Mouse (Mus musculus): ENCODE measurements around the gene Tatdn3. TPM values are rescaled to one million over a fixed set of nuclear protein-coding genes. Genes with fewer than 3 reads are reported as not detected.
A peak's percentile ranks its signal among the peaks of the same experiment; 100 is the strongest.

Gene Tatdn3
- total RNA-seq, 2 experiments from 2014 or later, result 14.4 to 15.2 TPM

DNA sequence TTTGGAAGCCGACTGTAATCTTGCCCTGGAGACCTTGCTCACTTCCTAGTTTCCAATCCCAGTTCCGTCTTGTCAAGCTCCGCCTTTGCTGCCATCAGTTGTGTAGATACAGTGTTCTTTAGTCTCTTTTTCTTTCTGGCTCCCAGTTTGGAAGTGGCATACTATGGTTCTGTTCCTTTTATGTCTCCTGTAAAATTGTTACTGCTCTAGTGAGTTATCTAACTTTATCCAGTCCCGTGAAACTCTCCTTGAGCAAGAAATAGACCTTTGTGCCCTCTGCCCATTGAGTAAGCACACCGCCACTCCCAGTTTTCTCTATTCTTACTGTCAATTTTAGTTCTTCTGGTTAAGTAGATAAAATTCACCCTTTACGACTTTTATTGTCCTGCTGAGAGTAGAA is 8.9 kb upstream of the Tatdn3 start:
- no peak for TF ChIP-seq CTCF (IDR thresholded peaks at IDR 0.05)
- no peak overlapping the region for H3K27ac ChIP-seq
- intact Hi-C loops (cut with DNase I), result no loop called here
- H3K4me3 ChIP-seq, result no peak overlapping the region
- no peak for DNase-seq

DNA sequence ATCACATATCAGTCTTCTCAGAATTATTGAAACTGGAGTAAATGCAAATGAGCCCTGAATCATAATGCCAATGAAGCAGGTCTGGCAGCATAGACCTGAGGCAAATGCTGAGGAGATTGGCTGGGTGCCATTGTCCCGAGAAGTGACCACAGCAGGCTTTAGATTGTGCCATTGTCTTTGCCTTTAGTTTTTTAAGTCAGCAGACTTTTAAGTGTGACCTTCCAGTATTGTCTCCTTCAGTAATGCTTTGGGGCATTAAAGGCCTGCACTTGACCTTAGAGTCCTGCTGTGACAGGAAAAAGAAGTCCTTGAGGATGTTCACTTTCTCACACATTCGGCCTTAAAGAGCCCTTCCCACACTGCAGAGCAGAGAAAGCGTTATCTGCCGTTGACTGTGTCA is 7.5 kb upstream of the Tatdn3 start:
- TF ChIP-seq CTCF (IDR thresholded peaks at IDR 0.05), result no peak
- no peak overlapping the region for H3K27ac ChIP-seq
- intact Hi-C loops (cut with DNase I), result no loop called here
- DNase-seq, result no peak
- no peak overlapping the region for H3K4me3 ChIP-seq

DNA sequence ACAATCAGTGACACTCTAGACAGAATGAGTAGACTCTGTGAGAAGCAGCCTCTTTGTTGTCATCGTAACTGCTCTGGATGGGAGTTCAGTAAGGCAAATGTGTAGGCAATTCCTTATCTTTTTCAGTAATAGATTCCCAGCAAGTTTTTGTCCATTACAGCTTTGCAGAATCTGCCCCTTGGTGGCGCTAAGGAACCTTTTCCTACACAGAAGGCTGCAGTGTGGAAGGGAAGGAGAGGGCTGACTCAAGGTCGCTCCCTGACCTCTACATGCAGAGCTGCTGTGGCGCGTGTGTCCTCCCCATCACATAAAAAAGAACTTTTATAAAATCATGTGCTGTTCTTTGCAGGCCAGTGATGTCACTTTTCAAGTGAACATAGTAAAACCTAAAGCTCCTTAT is 5.6 kb upstream of the Tatdn3 start:
- TF ChIP-seq CTCF (IDR thresholded peaks at IDR 0.05), result 0 out of 2 replicates have a peak, but pooled peaks have one; percentile 14
- intact Hi-C loops (cut with DNase I), result no loop called here
- no peak for DNase-seq
- Histone ChIP-seq H3K4me3 (no peak overlapping the region), H3K27ac (no peak overlapping the region)

DNA sequence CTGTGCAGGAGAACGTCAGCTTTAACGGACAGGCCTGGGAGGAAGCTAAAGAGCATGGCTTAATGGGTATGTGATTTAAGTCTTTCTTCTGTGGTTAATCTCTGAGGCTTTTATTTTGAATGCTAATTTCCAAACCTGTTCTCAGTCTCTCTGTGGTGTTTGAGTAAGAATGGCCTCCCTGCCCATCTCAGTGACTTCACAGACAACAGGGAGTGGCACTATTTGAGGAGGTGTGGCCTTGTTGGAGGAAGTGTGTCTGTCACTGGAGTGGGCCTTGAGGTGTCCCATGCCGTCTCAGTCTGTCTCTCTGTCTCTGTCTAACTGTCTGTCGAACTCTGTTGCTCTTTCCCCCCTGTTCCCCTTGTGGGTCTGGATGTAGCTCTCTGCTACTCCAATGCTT is 2.5 kb upstream of the Tatdn3 start:
- no peak for TF ChIP-seq CTCF (IDR thresholded peaks at IDR 0.05)
- intact Hi-C loops (cut with DNase I), result no loop called here
- no peak overlapping the region for H3K27ac ChIP-seq
- DNase-seq, result no peak
- no peak overlapping the region for H3K4me3 ChIP-seq

DNA sequence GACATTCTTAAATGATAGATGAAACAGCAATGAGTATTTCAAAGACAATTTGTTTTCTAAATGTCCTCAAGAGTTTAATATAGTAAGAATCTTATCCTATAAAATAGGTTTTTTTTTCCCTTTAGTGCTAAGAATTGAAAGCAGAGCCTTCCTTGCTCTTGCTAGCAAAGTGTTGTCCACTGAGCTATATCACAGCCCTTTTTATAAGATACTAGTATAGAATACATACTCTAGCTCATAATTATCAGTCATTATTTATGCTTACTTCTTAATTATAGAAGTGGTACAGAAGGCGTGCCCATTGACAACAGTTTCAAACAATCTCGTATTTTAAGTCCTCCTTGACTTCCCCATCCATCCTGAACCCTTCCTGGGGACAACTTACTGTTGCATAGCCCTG is 1.8 kb upstream of the Tatdn3 start:
- Histone ChIP-seq H3K27ac (no peak overlapping the region), H3K4me3 (no peak overlapping the region)
- intact Hi-C loops (cut with DNase I), result loop anchor here (5.0 kb wide), 1 partner anchor 122 kb away; no protein-coding TSS in a partner anchor
- TF ChIP-seq CTCF (IDR thresholded peaks at IDR 0.05), result no peak
- no peak for DNase-seq

DNA sequence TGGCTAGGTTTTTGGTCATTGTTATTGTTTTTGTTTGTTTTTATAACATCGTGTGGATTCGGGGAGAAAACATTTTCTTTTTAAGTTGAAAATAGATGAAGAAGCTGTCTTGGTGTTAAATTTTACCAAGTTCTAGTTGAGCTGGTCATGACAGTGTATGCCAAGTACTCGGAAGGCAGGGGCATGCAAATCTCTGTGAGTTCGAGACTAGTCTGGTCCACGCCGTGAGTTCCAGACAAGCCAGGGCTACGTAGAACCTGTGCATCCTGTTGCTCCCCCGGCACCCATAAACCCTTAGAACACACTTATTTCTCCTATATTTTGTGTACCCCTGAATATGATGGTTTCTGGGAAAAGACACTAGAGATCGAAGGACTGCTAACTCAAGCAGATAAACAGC is 968 bp upstream of the Tatdn3 start:
- intact Hi-C loops (cut with DNase I), result loop anchor here (2.0 to 5.0 kb wide), 2 partner anchors 37 to 121 kb away; partner anchors contain the start of gene Flvcr1
- no peak for DNase-seq
- H3K27ac ChIP-seq, result no peak overlapping the region
- no peak for TF ChIP-seq CTCF (IDR thresholded peaks at IDR 0.05)
- H3K4me3 ChIP-seq, result no peak overlapping the region; the same call in 1 of the 2 replicates

DNA sequence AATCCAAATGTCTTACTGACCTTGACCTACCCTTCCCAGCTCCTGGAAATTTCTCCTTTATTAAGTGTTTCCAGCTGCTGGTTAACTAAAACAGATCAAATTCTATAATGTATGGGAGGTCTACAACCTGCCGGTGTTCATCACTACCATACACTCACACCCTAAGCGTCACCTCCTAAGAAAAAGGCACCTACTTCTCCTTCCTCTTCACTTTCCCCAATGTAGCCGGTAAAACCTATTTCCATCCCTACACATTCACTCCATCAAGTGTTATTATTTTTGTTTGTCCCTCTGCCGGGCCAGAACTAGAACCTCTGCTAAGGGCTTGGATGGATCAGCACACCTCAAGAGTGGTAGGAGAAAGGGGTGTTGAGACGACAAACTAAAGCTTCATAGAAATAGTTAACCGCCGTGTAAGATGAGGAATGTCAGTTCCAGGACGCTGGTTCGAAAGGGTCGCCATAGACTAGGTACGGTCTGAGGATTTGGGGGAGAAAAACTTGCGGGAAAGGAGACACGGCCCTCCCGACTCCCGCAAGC is 421 bp downstream of the Tatdn3 start:
- DNase-seq, result no peak
- Histone ChIP-seq H3K4me3 (peak overlapping the region; percentile 87), H3K27ac (peak overlapping the region; percentile 91)
- no peak for TF ChIP-seq CTCF (IDR thresholded peaks at IDR 0.05)
- intact Hi-C loops (cut with DNase I), result loop anchor here (2.0 to 5.0 kb wide), 2 partner anchors 36 to 120 kb away; partner anchors contain the start of gene Flvcr1

DNA sequence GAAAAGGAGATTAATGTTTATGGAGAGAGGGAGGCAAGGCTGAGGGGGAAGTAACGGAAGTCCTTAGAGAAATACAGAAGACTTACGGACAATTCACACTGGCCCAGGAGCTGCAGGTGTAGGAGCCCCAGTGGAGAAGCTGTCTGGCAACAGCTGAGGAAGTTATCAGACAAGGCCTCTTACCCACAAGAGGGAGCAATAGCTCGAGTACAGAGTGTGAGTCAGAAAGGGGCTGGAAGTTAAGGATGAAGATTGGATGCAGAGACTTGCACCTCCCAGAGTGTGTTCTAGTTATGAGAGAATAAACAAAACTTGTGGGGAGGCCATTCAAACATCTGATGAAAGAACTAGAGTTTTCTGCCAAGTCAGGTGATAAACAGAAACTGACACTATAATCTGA is 5.3 kb downstream of the Tatdn3 start:
- no peak for DNase-seq
- intact Hi-C loops (cut with DNase I), result loop anchor here (5.0 kb wide), 1 partner anchor 50 kb away; no protein-coding TSS in a partner anchor
- TF ChIP-seq CTCF (IDR thresholded peaks at IDR 0.05), result no peak
- Histone ChIP-seq H3K27ac (no peak overlapping the region), H3K4me3 (no peak overlapping the region)

DNA sequence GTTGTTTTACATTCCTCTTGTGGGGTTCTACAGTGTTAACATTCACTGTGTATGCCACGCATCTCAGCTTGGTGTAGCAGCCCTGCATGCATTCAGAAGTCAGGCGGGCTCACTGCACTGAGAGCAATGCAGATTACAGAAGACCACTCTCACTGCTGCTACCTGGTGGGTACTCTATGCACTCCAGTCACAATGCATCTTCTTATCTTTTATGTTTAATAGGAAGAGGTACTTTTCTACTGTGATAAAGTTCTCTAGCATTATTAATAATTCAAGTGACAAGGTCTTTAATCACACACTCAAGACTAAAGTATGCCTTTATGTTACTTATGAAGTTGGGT is 7.2 kb downstream of the Tatdn3 start:
- Histone ChIP-seq H3K4me3 (no peak overlapping the region), H3K27ac (no peak overlapping the region)
- intact Hi-C loops (cut with DNase I), result loop anchor here (5.0 kb wide), 1 partner anchor 48 kb away; no protein-coding TSS in a partner anchor
- DNase-seq, result no peak
- no peak for TF ChIP-seq CTCF (IDR thresholded peaks at IDR 0.05)

DNA sequence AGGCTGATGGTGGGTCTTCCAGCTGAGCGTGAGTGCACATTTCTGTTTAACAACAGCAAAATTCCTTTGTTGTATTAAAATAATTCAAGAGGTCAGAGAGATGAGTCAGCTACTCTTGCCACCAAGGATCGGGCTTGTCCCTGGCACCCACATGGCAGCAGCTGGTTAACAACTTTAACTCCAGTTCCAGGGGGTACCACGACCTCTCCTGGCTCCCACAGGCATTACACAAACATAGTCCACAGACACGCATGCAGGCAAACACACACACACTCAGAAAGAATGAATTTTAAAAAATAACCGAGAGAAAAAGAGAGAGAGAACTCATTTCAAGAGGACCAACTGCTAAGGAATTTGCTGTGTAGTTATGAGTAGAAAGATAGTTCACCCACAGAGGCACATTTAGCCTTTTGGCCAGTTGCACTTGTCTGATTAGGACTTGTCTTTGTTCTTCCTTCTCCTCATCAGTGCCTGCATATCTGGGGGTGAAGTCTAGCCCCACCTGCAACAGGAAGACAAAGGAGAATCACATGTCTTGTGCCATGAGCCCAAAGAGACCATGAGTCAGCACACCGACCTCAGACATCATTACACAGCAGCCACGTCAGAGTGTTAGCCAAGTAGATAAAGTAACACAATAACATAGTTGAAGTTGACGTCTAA is 7.7 kb downstream of the Tatdn3 start:
- DNase-seq, result peak; percentile 60
- no peak overlapping the region for H3K4me3 ChIP-seq
- intact Hi-C loops (cut with DNase I), result loop anchor here (5.0 kb wide), 1 partner anchor 48 kb away; no protein-coding TSS in a partner anchor
- peak; percentile 64 for TF ChIP-seq CTCF (IDR thresholded peaks at IDR 0.05)
- H3K27ac ChIP-seq, result peak overlapping the region; percentile 62; the same call in 1 of the 2 replicates

DNA sequence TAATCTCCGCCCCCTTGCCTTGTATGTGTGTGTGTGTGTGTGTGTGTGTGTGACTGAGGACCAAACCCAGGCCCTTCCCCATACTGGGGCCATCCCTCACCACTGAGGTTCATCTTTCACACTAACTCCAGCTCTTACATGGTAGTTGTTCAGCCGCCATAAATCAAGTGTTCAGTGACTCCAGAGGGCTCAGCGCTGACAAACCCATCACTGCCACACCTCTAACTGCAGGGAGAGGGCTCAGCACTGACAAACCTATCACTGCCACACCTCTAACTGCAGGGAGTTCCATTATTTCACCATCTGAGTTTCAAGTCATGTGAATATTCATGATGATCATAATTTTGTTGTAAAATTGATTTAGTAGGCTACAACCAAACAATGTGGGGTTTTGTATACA is 9.2 kb downstream of the Tatdn3 start:
- DNase-seq, result no peak
- no peak for TF ChIP-seq CTCF (IDR thresholded peaks at IDR 0.05)
- intact Hi-C loops (cut with DNase I), result no loop called here

DNA sequence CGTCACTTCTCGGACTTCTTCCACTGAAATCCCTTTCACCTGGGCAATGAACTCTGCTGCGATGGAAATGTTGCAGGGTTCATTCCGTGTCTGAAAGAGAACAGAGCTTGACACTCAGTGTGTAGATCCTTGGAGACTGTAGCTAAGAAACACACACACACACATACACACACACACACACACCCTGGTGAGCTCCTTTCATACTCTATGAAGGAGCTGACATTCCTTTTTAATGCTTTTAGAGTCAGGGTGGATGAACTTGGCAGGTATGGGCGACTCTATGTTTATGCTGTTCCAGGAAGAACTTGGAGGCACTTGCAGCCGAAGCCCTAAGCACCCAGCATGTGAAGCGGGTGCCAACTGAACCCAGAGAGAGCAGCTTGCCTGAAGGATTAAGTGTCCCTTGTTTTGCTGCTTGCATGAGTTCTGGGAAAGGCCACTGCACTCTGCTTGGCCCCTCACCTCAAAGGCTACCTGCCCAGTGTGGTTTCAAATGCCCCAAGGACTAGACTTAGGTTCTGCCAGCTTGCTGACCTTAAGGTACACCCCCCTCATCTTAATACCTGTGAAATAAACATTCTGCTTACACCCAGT is 16.4 kb downstream of the Tatdn3 start:
- TF ChIP-seq CTCF (IDR thresholded peaks at IDR 0.05), result no peak
- intact Hi-C loops (cut with DNase I), result loop anchor here (1.0 kb wide), 1 partner anchor 20 kb away; the partner anchor contains the start of gene Flvcr1
- peak; percentile 85 for DNase-seq

More for the DNA sequence above, 9.2 kb downstream of the Tatdn3 start:
- Histone ChIP-seq H3K4me3 (no peak overlapping the region), H3K27ac (no peak overlapping the region)

DNA sequence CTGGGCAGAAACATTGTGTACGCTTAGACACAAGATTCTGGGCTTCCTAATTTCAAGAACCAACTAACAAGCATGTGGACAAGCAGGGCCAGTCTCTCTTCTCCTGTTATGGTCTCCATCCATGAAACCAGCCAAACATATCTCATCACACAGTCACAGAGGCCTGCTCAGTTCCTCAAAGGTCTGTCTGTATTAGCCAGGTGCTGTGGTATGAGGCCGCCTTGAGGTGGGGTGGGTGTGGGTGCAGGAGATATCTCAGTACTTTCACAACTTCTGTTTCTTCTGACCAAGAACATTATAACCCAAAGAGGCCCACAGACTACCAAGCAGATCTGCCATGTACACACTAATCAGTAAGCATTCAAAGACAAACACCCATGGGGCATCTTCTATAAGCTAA is 17.5 kb downstream of the Tatdn3 start:
- peak overlapping the region; percentile 86 for H3K27ac ChIP-seq
- intact Hi-C loops (cut with DNase I), result no loop called here
- no peak for TF ChIP-seq CTCF (IDR thresholded peaks at IDR 0.05)
- DNase-seq, result no peak
- H3K4me3 ChIP-seq, result no peak overlapping the region

More for the DNA sequence above, 16.4 kb downstream of the Tatdn3 start:
- Histone ChIP-seq H3K27ac (peak overlapping the region; percentile 86), H3K4me3 (peak overlapping the region; percentile 35)
